Mouse (Mus musculus) ES-E14 (cell line): ENCODE data around the gene Qtrt1. TPM values are rescaled to one million over a fixed set of nuclear protein-coding genes. Genes with fewer than 3 reads are reported as not detected.

Experiments used
- DNase-seq: peaks from one replicate; pipeline ENCODE4 v3.0.0-alpha.2; 2013; ENCODE audit warnings: low read depth, low spot score
- H3K27ac ChIP-seq: 2 replicates; pipeline ENCODE4 v1.5.1; 2012; ENCODE audit warnings: low read depth, mild to moderate bottlenecking, low read length, moderate library complexity, mixed read lengths; ENCODE audit not compliant: poor library complexity, insufficient read depth, severe bottlenecking
- H3K36me3 ChIP-seq: 2 replicates; pipeline ENCODE4 v1.6.1; 2012; ENCODE audit warnings: mild to moderate bottlenecking, low read length, moderate library complexity, mixed read lengths; ENCODE audit not compliant: control insufficient read depth, poor library complexity, insufficient read depth, severe bottlenecking
- H3K4me1 ChIP-seq, 2 experiments: fragments of 150-350 bp in 1 of 2; sonication (generic) in 1 of 2; 2 replicates each; pipeline ENCODE4 v1.6.1; 2012; ENCODE audit warnings: low read length in 2 of 2, mild to moderate bottlenecking in 1 of 2, mixed read lengths in 1 of 2; ENCODE audit not compliant: control insufficient read depth in 2 of 2, insufficient read depth in 2 of 2, poor library complexity in 1 of 2
- H3K4me3 ChIP-seq, 2 experiments: fragments of 150-350 bp in 1 of 2; sonication (generic) in 1 of 2; 2 replicates each; pipeline ENCODE4 v1.5.1; 2012; ENCODE audit warnings: low read length in 2 of 2, low read depth in 1 of 2, mild to moderate bottlenecking in 1 of 2, mixed read lengths in 1 of 2; ENCODE audit not compliant: insufficient read depth in 1 of 2, poor library complexity in 1 of 2, severe bottlenecking in 1 of 2
- H3K9ac ChIP-seq: 2 replicates; pipeline ENCODE4 v1.6.1; 2012; ENCODE audit warnings: low read depth, mild to moderate bottlenecking, low read length, mixed read lengths; ENCODE audit not compliant: poor library complexity, insufficient read depth, severe bottlenecking
- H3K9me3 ChIP-seq: fragments of 150-350 bp; sonication (generic); 2 replicates; pipeline ENCODE4 v1.6.1; 2012; ENCODE audit warnings: low read depth, mild to moderate bottlenecking, low read length; ENCODE audit not compliant: control insufficient read depth, insufficient read depth
- CHD2 ChIP-seq: IDR thresholded peaks from 2 replicates; pipeline ENCODE4 v1.6.1; 2014; ENCODE audit warnings: mild to moderate bottlenecking, low read depth, low read length, inconsistent platforms
- HCFC1 ChIP-seq: IDR thresholded peaks from 2 replicates; pipeline ENCODE4 v1.6.1; 2012; ENCODE audit warnings: low read length, inconsistent platforms, borderline replicate concordance; ENCODE audit not compliant: insufficient read depth
- MAFK ChIP-seq: IDR thresholded peaks from 2 replicates; pipeline ENCODE4 v1.6.1; 2014; ENCODE audit warnings: mild to moderate bottlenecking, low read depth, low read length, inconsistent platforms; ENCODE audit not compliant: insufficient read depth
- ZC3H11A ChIP-seq: IDR thresholded peaks from 2 replicates; pipeline ENCODE4 v1.6.1; 2012; ENCODE audit warnings: low read depth, mild to moderate bottlenecking, inconsistent platforms, low read length, borderline replicate concordance
- ZNF384 ChIP-seq: IDR thresholded peaks from 2 replicates; pipeline ENCODE4 v1.6.1; 2012; ENCODE audit warnings: low read depth, low read length, inconsistent platforms
- in situ Hi-C, 2 experiments: fragments of 600-800 bp; cut with MboI; formaldehyde crosslinking; loops; one replicate each; pipeline ENCODE4 v1.15.1; 2025; ENCODE audit warnings: low sequenced_read_pairs in 2 of 2, inconsistent platforms in 1 of 2; ENCODE audit not compliant: unreplicated experiment in 2 of 2
- total RNA-seq: library from RNA; depleted of rRNA; stranded (reverse); fragments of 300-350 nt; gene quantifications from 2 replicates; pipeline ENCODE4 v1.2.3, GENCODE M21; 2012

The Qtrt1 gene
- total RNA-seq, 1 experiment = 62.7 TPM

- no peak for TF ChIP-seq ZNF384
Measured at GRCm38 (mm10) chr9:21368131-21368584, 43.5 kb upstream of the Qtrt1 start.

DNA sequence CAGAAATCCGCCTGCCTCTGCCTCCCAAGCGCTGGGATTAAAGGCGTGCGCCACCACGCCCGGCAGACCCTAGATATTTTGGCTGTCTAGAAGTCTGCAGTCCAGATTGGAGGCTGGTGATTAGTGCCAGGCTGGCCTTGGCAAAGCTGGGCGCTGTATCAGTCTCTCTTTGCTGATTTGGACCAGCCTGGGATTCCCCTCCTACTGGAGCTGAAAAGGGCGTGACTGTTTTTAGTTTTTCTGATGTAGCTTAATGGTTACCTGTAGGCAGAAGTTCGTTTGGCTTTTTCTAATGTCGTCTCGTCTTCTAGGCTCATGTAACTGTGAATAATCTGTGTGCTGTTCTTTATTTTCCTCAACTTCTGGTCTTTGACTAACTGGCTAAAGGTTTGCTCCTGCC is 42.6 kb upstream of the Qtrt1 start:
- peaks cover 3 to 10% of the 10 kb centered on the region in 2 experiments; a peak in 3 of 4 replicates for H3K4me1 ChIP-seq
- TF ChIP-seq MAFK = no peak
- TF ChIP-seq CHD2 = no peak
- TF ChIP-seq HCFC1 = no peak
- TF ChIP-seq ZC3H11A = no peak
- TF ChIP-seq ZNF384 = no peak
- in situ Hi-C loops = no loop called here
- DNase-seq = no peak
- H3K4me3 ChIP-seq = peak overlapping the region; percentile 87 to 90
- H3K27ac ChIP-seq = no peak overlapping the region
- peak overlapping the region; percentile 95 for H3K9ac ChIP-seq
- H3K36me3 ChIP-seq = peaks cover 9% of the 10 kb centered on the region; the same call in 1 of the 2 replicates
- H3K9me3 ChIP-seq = no peaks in the 10 kb centered on the region

More at GRCm38 (mm10) chr9:21368131-21368584, 43.5 kb upstream of the Qtrt1 start:
- peaks cover 3 to 8% of the 10 kb centered on the region in 2 experiments; a peak in 2 of 4 replicates for H3K4me1 ChIP-seq
- peak overlapping the region; percentile 95 for H3K9ac ChIP-seq
- H3K9me3 ChIP-seq = no peaks in the 10 kb centered on the region
- H3K27ac ChIP-seq = peak overlapping the region; percentile 92
- in situ Hi-C loops = no loop called here
- peaks cover 9% of the 10 kb centered on the region; the same call in 1 of the 2 replicates for H3K36me3 ChIP-seq
- no peak for DNase-seq
- H3K4me3 ChIP-seq = peak overlapping the region; percentile 87 to 90

GRCm38 (mm10) chr9:21370876-21371275 is 40.8 kb upstream of the Qtrt1 start:
- Histone ChIP-seq H3K4me3 (peak overlapping the region in 1 of 2 experiments; percentile 17; a peak in 3 of 4 replicates), H3K9ac (no peak overlapping the region), H3K9me3 (no peaks in the 10 kb centered on the region), H3K36me3 (peaks cover 11% of the 10 kb centered on the region; the same call in 1 of the 2 replicates), H3K4me1 (peaks cover 7 to 15% of the 10 kb centered on the region in 2 experiments), H3K27ac (no peak overlapping the region)
- in situ Hi-C loops = no loop called here
- no peak for DNase-seq
- TF ChIP-seq HCFC1 (no peak), ZNF384 (peak; percentile 77)

- no peak overlapping the region for H3K27ac ChIP-seq
- TF ChIP-seq CHD2 (no peak), ZC3H11A (no peak), HCFC1 (no peak)
- peaks cover 9 to 17% of the 10 kb centered on the region in 2 experiments for H3K4me1 ChIP-seq
- H3K4me3 ChIP-seq = no peak overlapping the region
- no peaks in the 10 kb centered on the region for H3K9me3 ChIP-seq
- in situ Hi-C loops = no loop called here
- DNase-seq = no peak
- peaks cover 15% of the 10 kb centered on the region for H3K36me3 ChIP-seq
- H3K9ac ChIP-seq = no peak overlapping the region
Measured at GRCm38 (mm10) chr9:21372508-21372907, 39.1 kb upstream of the Qtrt1 start.

DNA sequence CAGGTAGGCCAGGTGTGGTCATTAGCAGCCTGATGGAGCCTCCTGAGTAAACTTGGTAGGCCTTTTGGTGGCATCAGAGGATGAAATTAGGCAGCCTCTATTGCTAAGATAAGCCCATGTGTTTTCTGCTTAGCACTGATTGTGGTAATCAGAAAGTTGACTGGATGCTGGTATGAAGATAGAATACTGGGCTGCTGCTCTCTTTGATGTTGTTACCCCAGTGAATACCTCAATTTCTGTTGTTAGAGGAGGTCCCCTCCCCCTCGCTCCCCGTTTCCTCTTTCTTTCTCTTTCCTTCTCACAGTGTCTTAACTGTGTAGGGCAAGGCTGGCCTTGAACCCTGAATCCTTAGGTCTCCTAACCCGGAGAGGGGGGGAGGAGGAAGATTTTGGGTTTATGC is 32.4 kb upstream of the Qtrt1 start:
- no peaks in the 10 kb centered on the region for H3K9me3 ChIP-seq

More for the DNA sequence above, 32.4 kb upstream of the Qtrt1 start:
- H3K9ac ChIP-seq = no peak overlapping the region
- H3K27ac ChIP-seq = no peak overlapping the region
- TF ChIP-seq CHD2 = no peak
- DNase-seq = no peak
- peaks cover 13% of the 10 kb centered on the region for H3K36me3 ChIP-seq
- in situ Hi-C loops = no loop called here
- H3K4me3 ChIP-seq = no peak overlapping the region
- peaks cover 10 to 14% of the 10 kb centered on the region in 2 experiments for H3K4me1 ChIP-seq
